Mouse (Mus musculus) layer of hippocampus, postnatal 36 days (tissue): ENCODE data around the gene Trp53tg5. TPM values are rescaled to one million over a fixed set of nuclear protein-coding genes. Genes with fewer than 3 reads are reported as not detected.
A peak's percentile ranks its signal among the peaks of the same experiment; 100 is the strongest.

Experiments used
- DNase-seq, 2 experiments: peaks; one replicate each; pipeline ENCODE4 v3.0.0; 2022
- total RNA-seq, 2 experiments: library from RNA; stranded (reverse); gene quantifications; 2 replicates each; pipeline ENCODE4 v1.2.3; 2021

Gene Trp53tg5
- total RNA-seq, result not detected

DNA sequence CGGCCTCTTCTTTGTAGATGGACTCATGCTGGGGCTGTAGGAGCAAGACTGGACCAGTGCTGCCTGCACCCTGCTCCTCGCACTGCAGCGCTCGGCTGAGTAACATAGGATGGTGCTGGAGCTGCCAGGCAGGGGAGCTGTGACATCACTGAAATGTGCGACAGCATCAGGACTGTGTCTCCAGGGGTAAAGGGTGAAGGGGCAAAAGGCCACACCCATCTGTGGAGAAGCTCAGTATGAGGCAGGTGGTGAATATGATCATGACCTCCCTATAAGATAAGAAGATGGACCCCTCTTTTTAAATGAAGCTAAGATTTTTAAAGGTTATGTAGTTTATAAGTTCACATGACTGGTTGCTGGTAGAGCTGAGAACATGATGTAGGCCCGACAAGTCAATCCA is at the start of gene Trp53tg5:
Gene Trp53tg5, minus strand, starts transcription at position 101 of the 400 bp plus-strand sequence.
- no peak for DNase-seq

DNA sequence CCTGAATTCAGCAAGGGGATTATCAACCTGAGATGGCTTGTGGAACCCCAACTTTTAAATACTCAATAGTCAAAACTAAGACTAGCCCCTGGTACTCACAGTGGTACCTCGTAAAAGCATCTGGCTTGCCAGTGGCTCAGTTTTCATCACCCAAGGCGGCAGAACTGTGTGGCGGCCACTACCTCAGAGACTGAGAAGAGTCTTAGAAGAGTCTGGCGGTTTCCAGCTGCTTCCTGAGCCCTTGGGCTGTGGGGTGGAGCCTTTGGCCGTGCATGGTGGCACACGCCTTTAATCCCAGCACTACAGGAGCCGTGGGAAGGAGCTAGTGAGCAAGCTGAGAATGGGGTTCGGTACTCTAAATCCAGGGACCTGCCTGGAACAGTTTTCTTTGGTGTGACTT is 48.8 kb upstream of the Trp53tg5 start:
- no peak for DNase-seq

- no peak for DNase-seq
These were observed 48.3 kb upstream of the Trp53tg5 start for GRCm38 (mm10) chr2:164521841-164522240.

- no peak for DNase-seq
These were observed 47.3 kb upstream of the Trp53tg5 start for GRCm38 (mm10) chr2:164520782-164521181.

DNA sequence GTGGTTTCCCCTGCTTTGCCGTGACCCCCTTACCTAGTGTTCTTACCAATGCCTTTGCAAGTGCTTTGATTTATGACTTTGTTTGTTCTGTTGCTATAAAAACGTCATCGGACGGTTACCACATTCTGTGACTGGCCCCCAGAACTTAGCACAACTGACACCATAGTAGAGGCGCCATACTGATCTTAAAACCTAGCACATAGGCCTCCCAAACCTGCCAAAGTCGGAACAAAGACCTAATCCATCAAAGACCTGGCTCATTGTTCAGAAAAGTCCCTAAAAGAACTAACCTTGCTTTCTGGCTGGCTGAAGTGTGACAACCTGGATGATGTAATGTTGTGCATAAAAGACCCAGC is 45.6 kb upstream of the Trp53tg5 start:
- no peak for DNase-seq

- DNase-seq, result no peak
These were observed 45.0 kb upstream of the Trp53tg5 start for GRCm38 (mm10) chr2:164518266-164519170.

GRCm38 (mm10) chr2:164517485-164518221 is 44.1 kb upstream of the Trp53tg5 start:
- peak; percentile 33 to 46 for DNase-seq

- no peak for DNase-seq
These were observed 43.1 kb upstream of the Trp53tg5 start for GRCm38 (mm10) chr2:164516592-164516991.

GRCm38 (mm10) chr2:164515897-164516296 is 42.4 kb upstream of the Trp53tg5 start:
- DNase-seq, result no peak

DNA sequence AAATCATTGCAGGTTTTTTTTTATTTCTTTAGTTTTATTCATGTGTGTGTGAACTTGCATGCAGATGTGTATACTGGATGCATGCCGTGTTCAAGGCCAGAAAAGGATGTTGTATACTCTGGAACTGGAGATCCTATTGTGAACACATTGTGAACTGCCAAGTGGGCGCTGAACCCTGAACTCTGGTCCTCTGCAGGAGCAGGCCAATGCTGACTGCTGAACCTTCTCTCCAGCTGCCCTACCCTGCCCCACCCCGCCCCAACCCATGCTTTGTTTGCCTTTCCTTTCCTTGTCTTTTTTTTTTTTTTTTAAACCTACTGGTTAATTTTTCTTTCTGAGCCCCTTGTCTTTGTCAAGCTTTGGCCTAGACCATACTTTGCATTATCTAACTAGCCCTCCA is 41.4 kb upstream of the Trp53tg5 start:
- DNase-seq, result no peak

GRCm38 (mm10) chr2:164513389-164513788 is 39.9 kb upstream of the Trp53tg5 start:
- no peak for DNase-seq

DNA sequence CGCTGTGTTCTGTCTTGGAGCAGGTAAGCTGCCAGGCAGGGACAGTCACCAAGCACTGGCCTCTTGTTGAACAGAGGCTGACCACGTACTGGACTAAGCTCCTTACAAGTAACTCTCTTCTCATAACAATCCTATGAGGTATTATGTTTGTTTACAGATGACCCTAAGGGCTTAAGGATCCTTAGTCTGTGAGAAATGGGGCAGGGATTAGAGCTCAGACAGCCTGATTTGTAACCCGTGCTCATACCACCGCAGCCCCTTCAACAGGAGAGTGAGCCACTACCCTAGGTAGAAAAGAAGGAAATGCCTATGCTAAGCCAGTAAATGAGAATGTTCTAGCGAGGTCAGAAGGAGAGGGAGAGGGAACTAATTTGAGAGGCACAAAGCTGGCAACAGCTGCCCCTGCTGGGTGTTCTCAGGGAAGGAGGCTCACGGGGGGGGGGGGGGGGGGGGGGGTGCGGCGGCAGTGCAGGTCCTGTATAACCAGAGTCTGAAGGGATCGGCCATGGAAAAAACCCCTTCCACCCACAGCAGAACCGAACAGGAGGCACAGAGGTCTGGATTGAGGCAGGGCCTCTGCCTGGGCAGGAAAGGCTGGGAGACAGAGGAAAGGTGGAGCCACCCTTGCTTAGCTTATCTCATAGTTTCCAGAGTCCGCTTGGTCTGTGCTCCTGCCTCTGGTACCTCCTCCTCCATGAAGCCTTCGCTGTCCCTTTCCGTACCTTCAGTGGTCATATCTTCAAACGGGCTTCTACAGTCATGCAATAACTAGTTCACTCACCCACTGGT is 38.8 kb upstream of the Trp53tg5 start:
- no peak for DNase-seq

GRCm38 (mm10) chr2:164510621-164511190 is 37.2 kb upstream of the Trp53tg5 start:
- DNase-seq, result no peak

DNA sequence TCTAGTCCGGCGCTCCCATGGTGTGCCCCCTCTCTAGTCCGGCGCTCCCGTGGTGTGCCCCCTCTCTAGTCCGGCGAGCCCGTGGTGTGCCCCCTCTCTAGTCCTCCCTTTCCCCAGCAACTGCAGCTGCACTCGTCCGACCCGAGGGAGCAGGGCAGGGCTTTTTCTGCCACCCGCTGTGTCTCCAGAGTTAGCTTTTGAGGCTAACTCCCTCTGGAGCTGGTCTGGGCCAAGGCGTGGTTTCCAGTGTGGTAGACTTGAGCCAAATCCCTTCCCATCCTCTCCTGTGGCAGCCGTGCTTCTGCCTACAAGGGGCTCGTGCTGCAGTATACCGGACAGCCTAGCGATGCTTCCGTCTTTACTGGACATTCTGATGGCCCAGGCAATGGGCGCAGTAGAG is 34.3 kb upstream of the Trp53tg5 start:
- no peak for DNase-seq

- DNase-seq, result no peak
These were observed 32.3 kb upstream of the Trp53tg5 start for GRCm38 (mm10) chr2:164505619-164506347.

DNA sequence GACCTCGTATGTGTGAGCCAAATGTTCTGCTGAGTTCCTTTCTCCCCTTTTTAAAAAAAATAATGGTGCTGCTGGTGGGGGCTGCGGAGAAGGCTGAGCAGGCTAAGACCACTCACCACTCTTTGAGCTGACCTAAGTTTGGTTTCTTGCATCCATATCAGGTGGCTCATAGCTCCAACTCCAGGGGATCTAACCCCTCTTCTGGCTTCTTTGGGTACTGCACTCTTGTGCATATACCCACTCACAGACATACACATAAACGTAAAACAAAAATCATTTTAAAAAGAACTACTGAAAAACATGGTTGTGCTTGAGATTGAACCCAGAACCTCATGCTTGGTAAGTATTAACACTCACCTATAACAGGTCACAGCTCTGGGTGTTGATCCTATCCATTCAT is 31.4 kb upstream of the Trp53tg5 start:
- DNase-seq, result no peak

DNA sequence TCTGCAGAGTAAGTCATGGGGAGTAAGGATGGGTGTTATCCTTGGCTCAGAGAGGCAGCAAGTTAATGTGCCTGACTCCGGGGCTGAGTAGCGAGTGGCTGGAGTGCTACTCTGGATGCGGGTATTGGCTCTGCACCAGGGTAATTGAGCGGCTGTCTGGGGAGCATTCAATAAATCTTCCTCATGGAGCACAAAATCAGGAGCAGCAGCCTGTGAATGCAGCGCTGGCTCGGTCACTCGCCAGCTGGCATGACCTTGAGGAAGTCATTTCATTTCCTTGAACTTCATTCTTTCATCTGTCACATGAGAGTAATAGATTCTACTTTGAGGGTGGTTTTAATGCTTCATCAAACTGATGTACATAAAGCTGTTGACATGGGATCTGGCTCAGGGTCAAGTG is 27.0 kb upstream of the Trp53tg5 start:
- DNase-seq, result no peak

DNA sequence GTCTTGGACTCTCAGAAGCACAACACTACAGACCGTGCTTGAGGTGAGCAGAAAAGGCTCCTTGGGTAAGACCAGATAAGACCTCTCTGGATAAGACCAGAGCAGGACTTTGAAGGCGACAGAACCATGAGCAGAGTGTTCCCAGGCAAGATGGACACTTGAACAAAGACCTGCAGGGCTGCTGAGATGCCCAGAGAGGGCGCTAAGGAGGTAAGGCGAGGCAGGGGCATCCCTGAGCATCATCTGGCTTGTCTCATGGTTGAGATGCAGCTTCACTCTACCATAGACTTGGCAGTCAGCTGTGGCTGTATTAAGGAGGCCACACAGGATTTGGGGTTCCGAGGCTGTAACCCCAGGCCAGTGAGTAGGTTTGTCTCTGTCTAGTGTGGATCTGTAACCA is 25.8 kb upstream of the Trp53tg5 start:
- DNase-seq, result no peak

DNA sequence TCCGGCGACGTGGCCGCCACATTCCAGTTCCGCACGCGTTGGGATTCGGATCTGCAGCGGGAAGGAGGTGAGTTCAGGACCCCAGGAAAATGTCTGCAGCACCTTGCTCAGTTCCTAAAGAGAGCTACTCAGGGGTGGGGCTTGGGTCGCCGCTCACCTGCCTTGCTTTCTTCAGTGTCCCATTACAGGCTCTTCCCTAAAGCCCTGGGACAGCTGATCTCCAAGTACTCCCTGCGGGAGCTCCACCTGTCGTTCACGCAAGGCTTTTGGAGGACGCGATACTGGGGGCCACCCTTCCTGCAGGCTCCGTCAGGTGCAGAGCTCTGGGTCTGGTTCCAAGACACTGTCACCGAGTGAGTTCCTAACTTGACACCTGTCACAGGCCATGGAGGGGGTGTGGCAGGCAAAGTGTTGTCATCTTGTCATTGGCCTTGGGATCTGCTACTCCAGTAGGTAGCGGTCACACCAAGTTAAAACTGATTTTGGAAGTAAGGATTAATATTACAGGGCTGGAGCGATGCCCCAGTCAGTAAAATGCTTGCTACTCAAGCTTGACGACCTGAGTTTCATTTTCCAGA is 24.3 kb upstream of the Trp53tg5 start:
- no peak for DNase-seq

GRCm38 (mm10) chr2:164496847-164497690 is 23.5 kb upstream of the Trp53tg5 start, which contains the start of gene Pigt:
Pigt (plus strand) TSS chr2:164497520.
- DNase-seq, result peak; percentile 88 to 89
